Mouse (Mus musculus): ENCODE data around the gene Arpc1b.

DNA sequence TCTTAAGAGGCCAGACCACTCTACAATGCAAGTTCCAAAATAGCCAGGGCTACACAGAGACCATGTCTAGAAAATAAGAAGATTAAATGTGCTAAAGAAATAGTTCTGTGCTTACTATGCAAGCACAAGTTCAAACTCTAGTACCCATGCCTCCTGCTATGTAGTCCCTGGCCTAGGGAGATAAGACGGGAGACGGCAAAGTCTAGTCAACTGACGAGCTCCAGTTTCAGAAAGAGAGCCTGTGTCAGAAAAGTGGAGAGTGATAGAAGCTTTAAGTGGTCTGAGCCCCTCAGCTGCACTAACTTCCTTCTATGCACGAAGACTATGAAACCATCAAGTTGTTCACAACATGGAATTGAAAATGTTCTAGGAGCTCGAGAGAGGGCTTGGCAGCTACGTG lies 35.3 kb downstream of the Arpc1b start:
- TF ChIP-seq CTCF (IDR thresholded peaks at IDR 0.05; ENCODE audit: low read depth) (no peak), EP300 (optimal IDR thresholded peaks at IDR 0.05) (no peak)
